Mouse (Mus musculus) MN1 (cell line): ENCODE measurements at regions not wholly inside any gene's neighbourhood (a gene's known extent, or its start where the extent isn't known, plus 50 kb on each side); places are given as distances from the start of the nearest gene placed in this dataset.

Source experiments
- DNase-seq: peaks from one replicate; pipeline ENCODE4 v3.0.0-alpha.2; 2016; ENCODE audit warnings: low spot score

GRCm38 (mm10) chr3:149358570-149359193, 368.3 kb upstream of the Adgrl2 start:
- no peak for DNase-seq

- no peak for DNase-seq
These were observed 367.7 kb upstream of the Adgrl2 start for GRCm38 (mm10) chr3:149357903-149358569.

GRCm38 (mm10) chr3:149357121-149357520, 366.8 kb upstream of the Adgrl2 start:
- DNase-seq = no peak

GRCm38 (mm10) chr3:149355362-149355761, 365.0 kb upstream of the Adgrl2 start:
- no peak for DNase-seq

- no peak for DNase-seq
These were observed 363.6 kb upstream of the Adgrl2 start for GRCm38 (mm10) chr3:149353958-149354357.

GRCm38 (mm10) chr3:149352546-149352945, 362.2 kb upstream of the Adgrl2 start:
- DNase-seq = no peak

GRCm38 (mm10) chr3:149349731-149350130, 359.4 kb upstream of the Adgrl2 start:
- DNase-seq = no peak

GRCm38 (mm10) chr3:149349211-149349697, 358.9 kb upstream of the Adgrl2 start:
- no peak for DNase-seq

- no peak for DNase-seq
These were observed 358.2 kb upstream of the Adgrl2 start for GRCm38 (mm10) chr3:149348459-149348971.

- no peak for DNase-seq
These were observed 357.1 kb upstream of the Adgrl2 start for GRCm38 (mm10) chr3:149347241-149347992.

- DNase-seq = no peak
These were observed 352.2 kb upstream of the Adgrl2 start for GRCm38 (mm10) chr3:149342511-149342910.

- no peak for DNase-seq
These were observed 349.0 kb upstream of the Adgrl2 start for GRCm38 (mm10) chr3:149339374-149339753.

GRCm38 (mm10) chr3:149338684-149339373, 348.5 kb upstream of the Adgrl2 start:
- DNase-seq = no peak

- no peak for DNase-seq
These were observed 344.9 kb upstream of the Adgrl2 start for GRCm38 (mm10) chr3:149335259-149335658.

GRCm38 (mm10) chr3:149333607-149334006, 343.3 kb upstream of the Adgrl2 start:
- no peak for DNase-seq

- no peak for DNase-seq
These were observed 342.8 kb upstream of the Adgrl2 start for GRCm38 (mm10) chr3:149333131-149333530.

GRCm38 (mm10) chr3:149332105-149332504, 341.8 kb upstream of the Adgrl2 start:
- no peak for DNase-seq

GRCm38 (mm10) chr3:149331251-149331960, 341.1 kb upstream of the Adgrl2 start:
- no peak for DNase-seq

- DNase-seq = no peak
These were observed 340.4 kb upstream of the Adgrl2 start for GRCm38 (mm10) chr3:149330716-149331115.

- no peak for DNase-seq
These were observed 339.7 kb upstream of the Adgrl2 start for GRCm38 (mm10) chr3:149330041-149330440.

GRCm38 (mm10) chr3:149329615-149330014, 339.3 kb upstream of the Adgrl2 start:
- DNase-seq = no peak
